In the genomic region with DNA sequence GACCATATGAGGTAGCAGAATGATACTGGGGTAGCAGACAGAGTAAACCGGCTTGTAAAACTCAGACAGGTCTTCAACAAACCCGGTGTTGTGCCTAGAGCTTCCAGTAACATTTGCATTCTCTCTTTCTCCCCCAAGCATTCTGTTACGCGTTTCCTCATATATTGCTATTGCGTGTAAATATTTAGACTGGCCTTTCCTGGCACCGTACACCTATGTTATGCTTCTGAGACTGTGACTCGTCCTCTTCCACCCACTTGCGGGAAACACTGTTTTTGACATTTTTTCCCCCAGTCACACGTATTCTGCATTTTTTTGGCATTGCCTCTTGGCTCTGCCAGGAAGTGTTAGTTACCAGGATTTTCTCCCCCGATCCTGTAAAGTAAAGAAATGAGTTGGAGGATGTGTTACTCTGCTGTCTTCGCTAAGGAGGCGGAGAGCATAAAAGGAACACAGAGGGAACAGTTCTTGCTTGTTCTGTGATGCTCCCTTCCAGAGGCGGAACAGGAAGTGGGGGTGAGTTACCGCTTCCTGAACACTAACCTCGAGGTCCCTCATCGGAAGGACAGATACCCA, we compare ENCODE assay signal across 11 mouse cellular contexts.
A peak's percentile ranks its signal among the peaks of the same experiment; 100 is the strongest.
DNase-seq lines count a peak whose midpoint lies in the region; ATAC-seq lines count a peak whose summit lies in the region.
"Had no signal": no experiment of that assay in that cellular context is flagged by ENCODE, and none has a peak within 500 bp of the region (broad histone marks: within the 10 kb centered on the region; RNA-seq: fewer than 3 reads in every experiment).

No protein-coding gene starts in this region.

- H3K36me3 ChIP-seq in heart, embryonic 10.5 days, result no peaks in the 10 kb centered on the region
- no peaks in the 10 kb centered on the region for H3K36me3 ChIP-seq in liver, embryonic 11.5 days (ENCODE audit: control insufficient read depth, insufficient read depth, low read length)
- H3K36me3 ChIP-seq: heart, embryonic 15.5 days; limb, embryonic 15.5 days; neural tube, embryonic 12.5 days had no signal

- H3K4me1 ChIP-seq in heart, embryonic 10.5 days, result peaks cover 8% of the 10 kb centered on the region; the same call in 1 of the 2 replicates
- H3K4me1 ChIP-seq in liver, embryonic 11.5 days (replicated peaks; ENCODE audit: control insufficient read depth, insufficient read depth, low read length), result no peaks in the 10 kb centered on the region
- H3K4me1 ChIP-seq: limb, embryonic 15.5 days; neural tube, embryonic 12.5 days had no signal

- WGBS in heart, embryonic 10.5 days, result 85% methylated on average over 16 of the region's 16 CpGs
- 74% methylated on average over 16 of the region's 16 CpGs for WGBS in liver, embryonic 11.5 days

- H3K27ac ChIP-seq in heart, embryonic 10.5 days, result no peak overlapping the region
- H3K27ac ChIP-seq in liver, embryonic 11.5 days (ENCODE audit: low read depth, low read length), result no peak overlapping the region
- H3K27ac ChIP-seq: heart, embryonic 15.5 days; limb, embryonic 15.5 days; neural tube, embryonic 12.5 days had no signal

- H3K9me3 ChIP-seq in heart, embryonic 10.5 days, result no peaks in the 10 kb centered on the region
- no peaks in the 10 kb centered on the region for H3K9me3 ChIP-seq in liver, embryonic 11.5 days (ENCODE audit: control insufficient read depth, low read length)
- H3K9me3 ChIP-seq: heart, embryonic 15.5 days; limb, embryonic 15.5 days; neural tube, embryonic 12.5 days had no signal

- no peak overlapping the region for H3K4me3 ChIP-seq in heart, embryonic 10.5 days
- no peak overlapping the region for H3K4me3 ChIP-seq in liver, embryonic 11.5 days (ENCODE audit: low read depth, low read length)
- H3K4me3 ChIP-seq: heart, embryonic 15.5 days; limb, embryonic 15.5 days; neural tube, embryonic 12.5 days had no signal

- peak; percentile 88 for DNase-seq in heart, adult 11 months
- no peak for DNase-seq in heart, embryonic 10.5 days (ENCODE audit: low spot score)
- DNase-seq in frontal cortex, postnatal 36 days (ENCODE audit: low spot score in 2 of 2), result peak; percentile 59 to 66
- peak; percentile 8 to 15 for DNase-seq in layer of hippocampus, postnatal 10 days (ENCODE audit: low spot score in 2 of 2)
- DNase-seq in right cerebral cortex, postnatal 25 days, result peak; percentile 43
- DNase-seq in urinary bladder, postnatal 25 days (ENCODE audit: low spot score), result no peak
- DNase-seq in cerebellum, adult 18-20 months, result no peak
- DNase-seq in liver, embryonic 11.5 days (ENCODE audit: low spot score), result no peak

- no peak overlapping the region for H3K4me2 ChIP-seq in liver, embryonic 11.5 days
- H3K4me2 ChIP-seq: heart, embryonic 15.5 days; limb, embryonic 15.5 days; neural tube, embryonic 12.5 days had no signal

- no peaks in the 10 kb centered on the region for H3K27me3 ChIP-seq in heart, embryonic 10.5 days (ENCODE audit: insufficient read depth, poor library complexity, severe bottlenecking)
- no peaks in the 10 kb centered on the region for H3K27me3 ChIP-seq in liver, embryonic 11.5 days (replicated peaks; ENCODE audit: control insufficient read depth, insufficient read depth, low read length)
- H3K27me3 ChIP-seq: heart, embryonic 15.5 days; limb, embryonic 15.5 days; neural tube, embryonic 12.5 days had no signal

- ATAC-seq in liver, embryonic 11.5 days (replicated peaks; ENCODE audit: low FRiP score), result no peak

- no peak overlapping the region for H3K9ac ChIP-seq in liver, embryonic 11.5 days (ENCODE audit: low read depth, low read length)
- H3K9ac ChIP-seq: heart, embryonic 15.5 days; limb, embryonic 15.5 days; neural tube, embryonic 12.5 days had no signal

Comparison
In these comparisons a context has a peak if more than half of its experiments do, and no peak if none do; other contexts are left out.
1. DNase-seq: peak in heart, adult 11 months (single experiment), frontal cortex, postnatal 36 days (2 of 2), layer of hippocampus, postnatal 10 days (2 of 2) and right cerebral cortex, postnatal 25 days (single experiment); none in heart, embryonic 10.5 days (single experiment), urinary bladder, postnatal 25 days (single experiment), cerebellum, adult 18-20 months (0 of 2) and liver, embryonic 11.5 days (single experiment).